Mouse (Mus musculus): Measurements from ENCODE around the gene Trp53. TPM values are rescaled to one million over a fixed set of nuclear protein-coding genes. Genes with fewer than 3 reads are reported as not detected.
A peak's percentile ranks its signal among the peaks of the same experiment; 100 is the strongest.

Trp53 gene
- polyA plus RNA-seq, 1 experiment from 2014 or later = 77.6 TPM

GRCm38 (mm10) chr11:69589207-69589834, 9.2 kb downstream of the Trp53 start:
- H3K4me1 ChIP-seq (replicated peaks) = 0 out of 2 replicates have a peak, but pooled peaks cover 7% of the 10 kb centered on the region
- WGBS = 93% methylated on average over 22 of the region's 22 CpGs
- H3K4me3 ChIP-seq = no peak overlapping the region
- no peak overlapping the region for H3K4me2 ChIP-seq
- no peak for ATAC-seq (ENCODE audit: low read depth)
- H3K9me3 ChIP-seq = no peaks in the 10 kb centered on the region
- no peaks in the 10 kb centered on the region for H3K27me3 ChIP-seq
- no peak overlapping the region for H3K27ac ChIP-seq (replicated peaks)
- H3K36me3 ChIP-seq = peaks cover 60% of the 10 kb centered on the region
- no peak overlapping the region for H3K9ac ChIP-seq

GRCm38 (mm10) chr11:69590622-69591021, 10.5 kb downstream of the Trp53 start:
- Histone ChIP-seq H3K27me3 (no peaks in the 10 kb centered on the region), H3K27ac (replicated peaks) (no peak overlapping the region), H3K4me2 (no peak overlapping the region), H3K4me3 (no peak overlapping the region), H3K4me1 (replicated peaks) (no peaks in the 10 kb centered on the region), H3K9ac (no peak overlapping the region), H3K36me3 (peaks cover 60% of the 10 kb centered on the region), H3K9me3 (no peaks in the 10 kb centered on the region)
- 94% methylated on average over 8 of the region's 8 CpGs for WGBS
- ATAC-seq (ENCODE audit: low read depth) = no peak

- ATAC-seq (ENCODE audit: low read depth) = no peak
- H3K9me3 ChIP-seq = no peaks in the 10 kb centered on the region
- H3K27ac ChIP-seq (replicated peaks) = no peak overlapping the region
- no peak overlapping the region for H3K4me2 ChIP-seq
- H3K4me1 ChIP-seq (replicated peaks) = no peaks in the 10 kb centered on the region
- 90% methylated on average over 3 of the region's 3 CpGs for WGBS
- no peak overlapping the region for H3K4me3 ChIP-seq
- H3K36me3 ChIP-seq = peaks cover 60% of the 10 kb centered on the region
- H3K9ac ChIP-seq = no peak overlapping the region
- H3K27me3 ChIP-seq = no peaks in the 10 kb centered on the region
Measured at GRCm38 (mm10) chr11:69591424-69591823, 11.3 kb downstream of the Trp53 start.

- Histone ChIP-seq H3K27ac (replicated peaks) (peak overlapping the region; percentile 33; the same call in 1 of the 2 replicates), H3K36me3 (peaks cover 59% of the 10 kb centered on the region), H3K4me2 (no peak overlapping the region), H3K9ac (no peak overlapping the region), H3K27me3 (no peaks in the 10 kb centered on the region), H3K9me3 (no peaks in the 10 kb centered on the region), H3K4me3 (no peak overlapping the region), H3K4me1 (replicated peaks) (no peaks in the 10 kb centered on the region)
- WGBS = 82% methylated on average over 7 of the region's 7 CpGs
- peak; percentile 69; the same call in 1 of the 2 replicates for ATAC-seq (ENCODE audit: low read depth)
Measured at GRCm38 (mm10) chr11:69591899-69592637, 11.9 kb downstream of the Trp53 start.

- 89% methylated on average over 4 of the region's 4 CpGs for WGBS
- Histone ChIP-seq H3K27ac (replicated peaks) (peak overlapping the region; percentile 33; the same call in 1 of the 2 replicates), H3K4me3 (no peak overlapping the region), H3K27me3 (no peaks in the 10 kb centered on the region), H3K9ac (no peak overlapping the region), H3K4me2 (no peak overlapping the region), H3K9me3 (no peaks in the 10 kb centered on the region), H3K36me3 (peaks cover 52% of the 10 kb centered on the region), H3K4me1 (replicated peaks) (no peaks in the 10 kb centered on the region)
- ATAC-seq (ENCODE audit: low read depth) = no peak
Measured at GRCm38 (mm10) chr11:69592799-69593198, 12.6 kb downstream of the Trp53 start.

- Histone ChIP-seq H3K9ac (no peak overlapping the region), H3K4me1 (replicated peaks) (peaks cover 8% of the 10 kb centered on the region), H3K4me3 (no peak overlapping the region), H3K27me3 (no peaks in the 10 kb centered on the region), H3K36me3 (peaks cover 31% of the 10 kb centered on the region), H3K9me3 (no peaks in the 10 kb centered on the region), H3K4me2 (no peak overlapping the region), H3K27ac (replicated peaks) (no peak overlapping the region)
- ATAC-seq (ENCODE audit: low read depth) = no peak
- 96% methylated on average over 6 of the region's 6 CpGs for WGBS
Measured at GRCm38 (mm10) chr11:69594853-69595252, 14.7 kb downstream of the Trp53 start.

- 0 out of 2 replicates have a peak overlapping the region, but pooled peaks have one; percentile 4 for H3K4me2 ChIP-seq
- H3K9me3 ChIP-seq = no peaks in the 10 kb centered on the region
- peaks cover 34% of the 10 kb centered on the region for H3K4me1 ChIP-seq (replicated peaks)
- no peak for ATAC-seq (ENCODE audit: low read depth)
- peaks cover 17% of the 10 kb centered on the region for H3K36me3 ChIP-seq
- no peak overlapping the region for H3K4me3 ChIP-seq
- peak overlapping the region; percentile 52 for H3K27ac ChIP-seq (replicated peaks)
- peaks cover 5% of the 10 kb centered on the region; the same call in 1 of the 2 replicates for H3K27me3 ChIP-seq
- WGBS = 6% methylated on average over 9 of the region's 9 CpGs
- no peak overlapping the region; the same call in 1 of the 2 replicates for H3K9ac ChIP-seq
Measured at GRCm38 (mm10) chr11:69599436-69599835, 19.3 kb downstream of the Trp53 start.

GRCm38 (mm10) chr11:69600098-69600497, 19.9 kb downstream of the Trp53 start:
- ATAC-seq (ENCODE audit: low read depth) = peak; percentile 52
- H3K36me3 ChIP-seq = peaks cover 17% of the 10 kb centered on the region
- H3K9me3 ChIP-seq = no peaks in the 10 kb centered on the region
- H3K4me1 ChIP-seq (replicated peaks) = peaks cover 41% of the 10 kb centered on the region
- H3K4me2 ChIP-seq = peak overlapping the region; percentile 4; the same call in 1 of the 2 replicates
- peaks cover 5% of the 10 kb centered on the region; the same call in 1 of the 2 replicates for H3K27me3 ChIP-seq
- WGBS = 16% methylated on average over 6 of the region's 6 CpGs
- H3K9ac ChIP-seq = no peak overlapping the region
- no peak overlapping the region for H3K4me3 ChIP-seq
- H3K27ac ChIP-seq (replicated peaks) = peak overlapping the region; percentile 52

- Histone ChIP-seq H3K4me1 (replicated peaks) (peaks cover 44% of the 10 kb centered on the region), H3K4me2 (no peak overlapping the region), H3K27ac (replicated peaks) (no peak overlapping the region), H3K9ac (no peak overlapping the region), H3K36me3 (peaks cover 17% of the 10 kb centered on the region), H3K27me3 (peaks cover 5% of the 10 kb centered on the region; the same call in 1 of the 2 replicates), H3K9me3 (no peaks in the 10 kb centered on the region), H3K4me3 (no peak overlapping the region)
- ATAC-seq (ENCODE audit: low read depth) = no peak
- 84% methylated on average over 3 of the region's 3 CpGs for WGBS
Measured at GRCm38 (mm10) chr11:69601768-69602167, 21.6 kb downstream of the Trp53 start.

- ATAC-seq (ENCODE audit: low read depth) = no peak
- Histone ChIP-seq H3K27ac (replicated peaks) (no peak overlapping the region), H3K4me2 (peak overlapping the region; percentile 99), H3K36me3 (peaks cover 17% of the 10 kb centered on the region), H3K9me3 (no peaks in the 10 kb centered on the region), H3K27me3 (peaks cover 5% of the 10 kb centered on the region; the same call in 1 of the 2 replicates), H3K4me1 (replicated peaks) (peaks cover 44% of the 10 kb centered on the region), H3K4me3 (peak overlapping the region; percentile 71; the same call in 1 of the 2 replicates), H3K9ac (no peak overlapping the region)
- 75% methylated on average over 8 of the region's 8 CpGs for WGBS
Measured at GRCm38 (mm10) chr11:69603516-69603915, 23.4 kb downstream of the Trp53 start.

GRCm38 (mm10) chr11:69604347-69604746, 24.2 kb downstream of the Trp53 start:
- Histone ChIP-seq H3K4me3 (peak overlapping the region; percentile 71), H3K36me3 (peaks cover 17% of the 10 kb centered on the region), H3K27me3 (peaks cover 5% of the 10 kb centered on the region; the same call in 1 of the 2 replicates), H3K9me3 (no peaks in the 10 kb centered on the region), H3K4me2 (peak overlapping the region; percentile 99), H3K4me1 (replicated peaks) (peaks cover 42% of the 10 kb centered on the region), H3K27ac (replicated peaks) (peak overlapping the region; percentile 70; the same call in 1 of the 2 replicates), H3K9ac (peak overlapping the region; percentile 89)
- no peak for ATAC-seq (ENCODE audit: low read depth)
- 37% methylated on average over 3 of the region's 3 CpGs for WGBS

Data from neural tube, embryonic 13.5 days (tissue).